Comparison of ENCODE assay signal across 10 mouse cellular contexts in genomic region chr5:115009961-115010360, GRCm38 (mm10). TPM values are rescaled to one million over a fixed set of nuclear protein-coding genes. Genes with fewer than 3 reads are reported as not detected.
A peak's percentile ranks its signal among the peaks of the same experiment; 100 is the strongest.
DNase-seq lines count a peak whose midpoint lies in the region; ATAC-seq lines count a peak whose summit lies in the region.
"Had no signal": no experiment of that assay in that cellular context is flagged by ENCODE, and none has a peak within 500 bp of the region (broad histone marks: within the 10 kb centered on the region; RNA-seq: fewer than 3 reads in every experiment).

No protein-coding gene starts in this region.

- 63% methylated on average over 3 of the region's 3 CpGs for WGBS in forebrain, embryonic 13.5 days
- WGBS in forebrain, embryonic 11.5 days = 59% methylated on average over 3 of the region's 3 CpGs
- 66% methylated on average over 3 of the region's 3 CpGs for WGBS in neural tube, embryonic 12.5 days
- WGBS in limb, embryonic 13.5 days = 60% methylated on average over 3 of the region's 3 CpGs
- 33% methylated on average over 3 of the region's 3 CpGs for WGBS in stomach, embryonic 15.5 days

- peak overlapping the region; percentile 78 for H3K4me2 ChIP-seq in forebrain, embryonic 13.5 days
- H3K4me2 ChIP-seq in forebrain, embryonic 11.5 days (ENCODE audit: low read depth, low read length, severe bottlenecking) = no peak overlapping the region
- H3K4me2 ChIP-seq in neural tube, embryonic 12.5 days (replicated peaks) = peak overlapping the region; percentile 82
- H3K4me2 ChIP-seq in limb, embryonic 13.5 days (replicated peaks) = peak overlapping the region; percentile 82
- peak overlapping the region; percentile 81 for H3K4me2 ChIP-seq in stomach, embryonic 15.5 days

- H3K27me3 ChIP-seq in forebrain, embryonic 13.5 days = no peaks in the 10 kb centered on the region
- H3K27me3 ChIP-seq in forebrain, embryonic 11.5 days (ENCODE audit: control insufficient read depth, insufficient read depth, low read length) = no peaks in the 10 kb centered on the region
- H3K27me3 ChIP-seq in neural tube, embryonic 12.5 days (replicated peaks) = no peaks in the 10 kb centered on the region
- 0 out of 2 replicates have a peak, but pooled peaks cover 2% of the 10 kb centered on the region for H3K27me3 ChIP-seq in limb, embryonic 13.5 days
- no peaks in the 10 kb centered on the region for H3K27me3 ChIP-seq in stomach, embryonic 15.5 days (replicated peaks)

- H3K27ac ChIP-seq in forebrain, embryonic 13.5 days = no peak overlapping the region
- H3K27ac ChIP-seq in forebrain, embryonic 11.5 days (ENCODE audit: low read depth, low read length) = no peak overlapping the region
- no peak overlapping the region for H3K27ac ChIP-seq in neural tube, embryonic 12.5 days
- H3K27ac ChIP-seq in limb, embryonic 13.5 days = no peak overlapping the region
- H3K27ac ChIP-seq in stomach, embryonic 15.5 days = no peak overlapping the region

- H3K9me3 ChIP-seq in forebrain, embryonic 13.5 days (replicated peaks) = no peaks in the 10 kb centered on the region
- no peaks in the 10 kb centered on the region for H3K9me3 ChIP-seq in forebrain, embryonic 11.5 days (ENCODE audit: control insufficient read depth, low read length)
- no peaks in the 10 kb centered on the region for H3K9me3 ChIP-seq in neural tube, embryonic 12.5 days
- H3K9me3 ChIP-seq in limb, embryonic 13.5 days = no peaks in the 10 kb centered on the region
- no peaks in the 10 kb centered on the region for H3K9me3 ChIP-seq in stomach, embryonic 15.5 days

- ATAC-seq in forebrain, embryonic 13.5 days = no peak
- no peak for ATAC-seq in forebrain, embryonic 11.5 days (replicated peaks; ENCODE audit: low FRiP score)
- ATAC-seq in neural tube, embryonic 12.5 days (ENCODE audit: low FRiP score, low read depth) = no peak
- ATAC-seq in limb, embryonic 13.5 days (ENCODE audit: low FRiP score, low read depth) = no peak
- ATAC-seq in stomach, embryonic 15.5 days (ENCODE audit: insufficient read depth, low FRiP score, low read depth) = no peak

- H3K36me3 ChIP-seq in forebrain, embryonic 13.5 days (ENCODE audit: poor library complexity, severe bottlenecking) = no peaks in the 10 kb centered on the region
- H3K36me3 ChIP-seq in forebrain, embryonic 11.5 days (ENCODE audit: control insufficient read depth, insufficient read depth, low read length) = no peaks in the 10 kb centered on the region
- no peaks in the 10 kb centered on the region for H3K36me3 ChIP-seq in neural tube, embryonic 12.5 days
- no peaks in the 10 kb centered on the region for H3K36me3 ChIP-seq in limb, embryonic 13.5 days
- no peaks in the 10 kb centered on the region for H3K36me3 ChIP-seq in stomach, embryonic 15.5 days

- no peak for DNase-seq in forebrain, embryonic 11.5 days (ENCODE audit: low spot score)
- DNase-seq in neural tube, embryonic 10.5 days (ENCODE audit: extremely low spot score, low spot score) = no peak
- no peak for DNase-seq in left cerebral cortex, adult 18-20 months (ENCODE audit: low spot score in 2 of 2)
- no peak for DNase-seq in natural killer cell, adult 2 months (ENCODE audit: low spot score in 2 of 2)
- DNase-seq: lung, postnatal 10 days had no signal

- H3K4me3 ChIP-seq in forebrain, embryonic 13.5 days = no peak overlapping the region; the same call in 1 of the 2 replicates
- H3K4me3 ChIP-seq in forebrain, embryonic 11.5 days (ENCODE audit: low read depth, low read length) = no peak overlapping the region
- H3K4me3 ChIP-seq in neural tube, embryonic 12.5 days = no peak overlapping the region
- peak overlapping the region; percentile 99; the same call in 1 of the 2 replicates for H3K4me3 ChIP-seq in limb, embryonic 13.5 days
- H3K4me3 ChIP-seq in stomach, embryonic 15.5 days (replicated peaks) = no peak overlapping the region

- H3K4me1 ChIP-seq in forebrain, embryonic 13.5 days = peaks cover 29% of the 10 kb centered on the region
- H3K4me1 ChIP-seq in forebrain, embryonic 11.5 days (replicated peaks; ENCODE audit: control insufficient read depth, insufficient read depth, low read length) = peaks cover 5% of the 10 kb centered on the region
- peaks cover 27% of the 10 kb centered on the region for H3K4me1 ChIP-seq in neural tube, embryonic 12.5 days
- peaks cover 32% of the 10 kb centered on the region for H3K4me1 ChIP-seq in limb, embryonic 13.5 days
- peaks cover 22% of the 10 kb centered on the region for H3K4me1 ChIP-seq in stomach, embryonic 15.5 days

- H3K9ac ChIP-seq in forebrain, embryonic 13.5 days = 0 out of 2 replicates have a peak overlapping the region, but pooled peaks have one; percentile 99
- H3K9ac ChIP-seq in forebrain, embryonic 11.5 days (ENCODE audit: low read length) = no peak overlapping the region
- peak overlapping the region; percentile 98; the same call in 1 of the 2 replicates for H3K9ac ChIP-seq in neural tube, embryonic 12.5 days
- peak overlapping the region; percentile 98; the same call in 1 of the 2 replicates for H3K9ac ChIP-seq in limb, embryonic 13.5 days
- no peak overlapping the region for H3K9ac ChIP-seq in stomach, embryonic 15.5 days

RNA-seq across cellular contexts. Expression of gene Sppl3, which starts 1.0 kb away (rescaled TPM):
- polyA plus RNA-seq in forebrain, embryonic 13.5 days (2015; fragmentation: Nextera tagmentation; extraction: Ambion mirVana) = 16.0 and 16.4 TPM in 2 replicates
- polyA plus RNA-seq in forebrain, embryonic 11.5 days (2014; fragmentation: Nextera tagmentation; extraction: Ambion mirVana) = 31.7 and 39.5 TPM in 2 replicates
- polyA plus RNA-seq in neural tube, embryonic 12.5 days (2016; fragmentation: Nextera tagmentation; extraction: Ambion mirVana) = 43.5 and 46.7 TPM in 2 replicates
- polyA plus RNA-seq in limb, embryonic 13.5 days (2015; fragmentation: Nextera tagmentation; extraction: Ambion mirVana) = 16.2 and 17.3 TPM in 2 replicates
- polyA plus RNA-seq in stomach, embryonic 15.5 days (2015; fragmentation: Nextera tagmentation; extraction: Ambion mirVana) = 31.5 and 34.2 TPM in 2 replicates
- total RNA-seq in left cerebral cortex, adult 18-20 months (2021) = 10 to 100 TPM; 84.8 to 85.4 TPM

RNA-seq across cellular contexts. Expression of gene Hnf1a, which starts 39.1 kb away (rescaled TPM):
- 0.05 and 0.06 TPM in 2 replicates for polyA plus RNA-seq in forebrain, embryonic 13.5 days (2015; fragmentation: Nextera tagmentation; extraction: Ambion mirVana)
- not detected in 2 replicates for polyA plus RNA-seq in forebrain, embryonic 11.5 days (2014; fragmentation: Nextera tagmentation; extraction: Ambion mirVana)
- 0.05 TPM in 1 of 2 replicates, not detected in the other for polyA plus RNA-seq in neural tube, embryonic 12.5 days (2016; fragmentation: Nextera tagmentation; extraction: Ambion mirVana)
- polyA plus RNA-seq in limb, embryonic 13.5 days (2015; fragmentation: Nextera tagmentation; extraction: Ambion mirVana) = 0.05 TPM in 1 of 2 replicates, not detected in the other
- polyA plus RNA-seq in stomach, embryonic 15.5 days (2015; fragmentation: Nextera tagmentation; extraction: Ambion mirVana) = 11.2 and 16.2 TPM in 2 replicates
- not detected for total RNA-seq in left cerebral cortex, adult 18-20 months (2021)
- total RNA-seq: gastrocnemius, adult 8-10 months had no signal

Comparison
In these comparisons a context has a peak if more than half of its experiments do, and no peak if none do; other contexts are left out.
1. H3K9ac ChIP-seq: peak in forebrain, embryonic 13.5 days (single experiment), neural tube, embryonic 12.5 days (single experiment) and limb, embryonic 13.5 days (single experiment); none in forebrain, embryonic 11.5 days (single experiment) and stomach, embryonic 15.5 days (single experiment).
2. RNA of gene Hnf1a, which starts 39.1 kb away (polyA plus RNA-seq): 11.2 to 16.2 TPM in stomach, embryonic 15.5 days; 0.05 to 0.06 TPM in forebrain, embryonic 13.5 days, 0.05 TPM in neural tube, embryonic 12.5 days, 0.05 TPM in limb, embryonic 13.5 days and not detected in forebrain, embryonic 11.5 days; every median in the first group is over 10 times any median in the second.